Mouse (Mus musculus) midbrain, embryonic 15.5 days (tissue): ENCODE results near the gene Fbrs. TPM values are rescaled to one million over a fixed set of nuclear protein-coding genes. Genes with fewer than 3 reads are reported as not detected.
"Not testable (repeated sequence)": the region's sequence is repeated elsewhere in the genome, so short reads cannot be mapped to it uniquely, and the experiment has no call there.

Source experiments
- ATAC-seq: fragments of 200-750 bp; cut with Nextera tagmentation; replicated peaks from 2 replicates; pipeline ENCODE4 v1.8.0; 2017; ENCODE audit warnings: moderate TSS enrichment
- H3K27ac ChIP-seq: fragments of 300-500 bp; sonication (generic); 2 replicates; pipeline ENCODE4 v1.5.1; 2015; ENCODE audit warnings: mild to moderate bottlenecking, inconsistent platforms
- H3K27me3 ChIP-seq: fragments of 300-500 bp; sonication (generic); replicated peaks from 2 replicates; pipeline ENCODE4 v1.6.1; 2015; ENCODE audit warnings: inconsistent platforms
- H3K36me3 ChIP-seq: fragments of 300-500 bp; sonication (generic); replicated peaks from 2 replicates; pipeline ENCODE4 v1.6.1; 2015; ENCODE audit warnings: inconsistent platforms
- H3K4me1 ChIP-seq: fragments of 300-500 bp; sonication (generic); 2 replicates; pipeline ENCODE4 v1.6.1; 2015; ENCODE audit warnings: inconsistent platforms
- H3K4me2 ChIP-seq: fragments of 300-500 bp; sonication (generic); 2 replicates; pipeline ENCODE4 v1.6.1; 2015; ENCODE audit warnings: inconsistent platforms, mild to moderate bottlenecking, moderate library complexity
- H3K4me3 ChIP-seq: fragments of 300-500 bp; sonication (generic); 2 replicates; pipeline ENCODE4 v1.5.1; 2015; ENCODE audit warnings: mild to moderate bottlenecking, inconsistent platforms
- H3K9ac ChIP-seq: fragments of 300-500 bp; sonication (generic); 2 replicates; pipeline ENCODE4 v1.6.1; 2015; ENCODE audit warnings: mild to moderate bottlenecking, inconsistent platforms
- H3K9me3 ChIP-seq: fragments of 300-500 bp; sonication (generic); 2 replicates; pipeline ENCODE4 v1.6.1; 2016; ENCODE audit warnings: inconsistent platforms
- WGBS: fragments of 180-500 bp; shearing (Covaris S2); methylation state at CpG from one replicate; pipeline ENCODE4 v1.1.7; 2015; ENCODE audit warnings: mixed read lengths; 5-methylcytosine and 5-hydroxymethylcytosine counted together
- polyA plus RNA-seq: library from polyadenylated mRNA; unstranded; fragments of >200 nt; fragmentation: Nextera tagmentation; extraction: Ambion mirVana; gene quantifications from 2 replicates; pipeline ENCODE4 v1.2.1, GENCODE M21; 2015

Gene Fbrs
- polyA plus RNA-seq = 13.8 and 15.9 TPM in 2 replicates

- Histone ChIP-seq H3K9me3 (no peaks in the 10 kb centered on the region), H3K4me1 (peaks cover 28% of the 10 kb centered on the region), H3K27ac (peak within 1 kb of the TSS; percentile 96), H3K27me3 (no peaks in the 10 kb centered on the region), H3K9ac (peak within 1 kb of the TSS; percentile 93), H3K4me3 (peak within 1 kb of the TSS; percentile 86), H3K36me3 (peaks cover 42% of the 10 kb centered on the region), H3K4me2 (peak within 1 kb of the TSS; percentile 94)
- under 1% methylated on average over 61 of the region's 62 CpGs for WGBS
- peak; percentile 86 for ATAC-seq
Measured at GRCm38 (mm10) chr7:127478635-127479317, at the start of gene Fbrs. Gene Fbrs (plus strand): TSS chr7:127479199.

- Histone ChIP-seq H3K4me1 (no peaks in the 10 kb centered on the region), H3K27me3 (no peaks in the 10 kb centered on the region), H3K9ac (no peak overlapping the region), H3K9me3 (no peaks in the 10 kb centered on the region; the same call in 1 of the 2 replicates), H3K4me2 (no peak overlapping the region), H3K36me3 (no peaks in the 10 kb centered on the region), H3K4me3 (no peak overlapping the region), H3K27ac (no peak overlapping the region)
- no peak for ATAC-seq
- 93% methylated on average over 4 of the region's 4 CpGs for WGBS
Measured at GRCm38 (mm10) chr7:127435206-127435605, 43.8 kb upstream of the Fbrs start.

- Histone ChIP-seq H3K4me2 (no peak overlapping the region), H3K9ac (no peak overlapping the region), H3K36me3 (no peaks in the 10 kb centered on the region; the same call in 1 of the 2 replicates), H3K27ac (no peak overlapping the region), H3K4me1 (no peaks in the 10 kb centered on the region), H3K9me3 (no peaks in the 10 kb centered on the region; the same call in 1 of the 2 replicates), H3K27me3 (no peaks in the 10 kb centered on the region), H3K4me3 (no peak overlapping the region)
- ATAC-seq = no peak
- 91% methylated on average over 3 of the region's 3 CpGs for WGBS
Measured at GRCm38 (mm10) chr7:127437724-127438123, 41.3 kb upstream of the Fbrs start.

- peaks cover 14% of the 10 kb centered on the region; the same call in 1 of the 2 replicates for H3K36me3 ChIP-seq
- WGBS = 87% methylated on average over 20 of the region's 20 CpGs
Measured at GRCm38 (mm10) chr7:127443976-127444375, 35.0 kb upstream of the Fbrs start.

GRCm38 (mm10) chr7:127448521-127449300 is 30.3 kb upstream of the Fbrs start, which contains the start of gene Zfp689:
Gene Zfp689 (minus strand): TSS chr7:127449158.
- Histone ChIP-seq H3K9me3 (no peaks in the 10 kb centered on the region), H3K4me1 (peaks cover 45% of the 10 kb centered on the region), H3K27me3 (no peaks in the 10 kb centered on the region), H3K27ac (peak within 1 kb of the TSS; percentile 92), H3K4me3 (peak within 1 kb of the TSS; percentile 67), H3K4me2 (peak within 1 kb of the TSS; percentile 81), H3K36me3 (peaks cover 12% of the 10 kb centered on the region; the same call in 1 of the 2 replicates), H3K9ac (peak within 1 kb of the TSS; percentile 79)
- ATAC-seq = peak; percentile 94
- under 1% methylated on average over 54 of the region's 54 CpGs for WGBS

More at GRCm38 (mm10) chr7:127443976-127444375, 35.0 kb upstream of the Fbrs start:
- H3K27ac ChIP-seq = no peak overlapping the region
- ATAC-seq = no peak
- H3K4me3 ChIP-seq = no peak overlapping the region
- no peak overlapping the region for H3K9ac ChIP-seq
- H3K4me2 ChIP-seq = no peak overlapping the region
- H3K27me3 ChIP-seq = no peaks in the 10 kb centered on the region
- peaks cover 7% of the 10 kb centered on the region for H3K4me1 ChIP-seq
- H3K9me3 ChIP-seq = no peaks in the 10 kb centered on the region

- Histone ChIP-seq H3K4me1 (peaks cover 45% of the 10 kb centered on the region), H3K27me3 (no peaks in the 10 kb centered on the region), H3K9me3 (no peaks in the 10 kb centered on the region), H3K4me3 (peak overlapping the region; percentile 67), H3K36me3 (no peaks in the 10 kb centered on the region; the same call in 1 of the 2 replicates), H3K27ac (peak overlapping the region; percentile 75), H3K9ac (peak overlapping the region; percentile 42), H3K4me2 (peak overlapping the region; percentile 81)
- WGBS = 79% methylated on average over 7 of the region's 7 CpGs
- no peak for ATAC-seq
Measured at GRCm38 (mm10) chr7:127449966-127450365, 29.0 kb upstream of the Fbrs start.

- Histone ChIP-seq H3K9me3 (no peaks in the 10 kb centered on the region), H3K4me1 (peaks cover 38% of the 10 kb centered on the region), H3K27ac (no peak overlapping the region), H3K36me3 (peaks cover 5% of the 10 kb centered on the region; the same call in 1 of the 2 replicates), H3K27me3 (no peaks in the 10 kb centered on the region), H3K9ac (no peak overlapping the region), H3K4me3 (no peak overlapping the region), H3K4me2 (no peak overlapping the region)
- no peak for ATAC-seq
- 94% methylated on average over 2 of the region's 2 CpGs for WGBS
Measured at GRCm38 (mm10) chr7:127453056-127453455, 25.9 kb upstream of the Fbrs start.

GRCm38 (mm10) chr7:127454905-127455304 is 24.1 kb upstream of the Fbrs start:
- Histone ChIP-seq H3K4me3 (no peak overlapping the region), H3K9me3 (no peaks in the 10 kb centered on the region), H3K4me1 (peaks cover 33% of the 10 kb centered on the region), H3K36me3 (peaks cover 9% of the 10 kb centered on the region; the same call in 1 of the 2 replicates), H3K9ac (no peak overlapping the region), H3K27me3 (no peaks in the 10 kb centered on the region), H3K27ac (no peak overlapping the region), H3K4me2 (no peak overlapping the region)
- ATAC-seq = no peak
- 91% methylated on average over 7 of the region's 7 CpGs for WGBS

GRCm38 (mm10) chr7:127458371-127459122 is 20.5 kb upstream of the Fbrs start:
- WGBS = 89% methylated on average over 3 of the region's 3 CpGs
- ATAC-seq, H3K27me3 ChIP-seq, H3K9me3 ChIP-seq, H3K27ac ChIP-seq, H3K4me2 ChIP-seq, H3K4me1 ChIP-seq, H3K9ac ChIP-seq, H3K4me3 ChIP-seq: not testable (repeated sequence)
- peaks cover 16% of the 10 kb centered on the region; the same call in 1 of the 2 replicates for H3K36me3 ChIP-seq

GRCm38 (mm10) chr7:127459311-127459710 is 19.7 kb upstream of the Fbrs start, which contains the start of gene Prr14:
Gene Prr14 (plus strand): TSS chr7:127459611.
- H3K4me3 ChIP-seq, H3K4me1 ChIP-seq, H3K9ac ChIP-seq, ATAC-seq, H3K27ac ChIP-seq, H3K9me3 ChIP-seq, H3K4me2 ChIP-seq, H3K27me3 ChIP-seq: not testable (repeated sequence)
- H3K36me3 ChIP-seq = peaks cover 16% of the 10 kb centered on the region; the same call in 1 of the 2 replicates
- 98% methylated on average over 8 of the region's 8 CpGs for WGBS

GRCm38 (mm10) chr7:127465191-127465590 is 13.8 kb upstream of the Fbrs start:
- Histone ChIP-seq H3K4me1 (peaks cover 12% of the 10 kb centered on the region), H3K9ac (no peak overlapping the region), H3K9me3 (no peaks in the 10 kb centered on the region), H3K36me3 (0 out of 2 replicates have a peak, but pooled peaks cover 5% of the 10 kb centered on the region), H3K27ac (no peak overlapping the region), H3K27me3 (no peaks in the 10 kb centered on the region), H3K4me3 (no peak overlapping the region), H3K4me2 (no peak overlapping the region)
- no peak for ATAC-seq
- WGBS = 92% methylated on average over 3 of the region's 3 CpGs

- 96% methylated on average over 2 of the region's 2 CpGs for WGBS
- not testable (repeated sequence) for ATAC-seq
- H3K4me1 ChIP-seq = peaks cover 12% of the 10 kb centered on the region
Measured at GRCm38 (mm10) chr7:127465670-127466069, 13.3 kb upstream of the Fbrs start.

More at GRCm38 (mm10) chr7:127465670-127466069, 13.3 kb upstream of the Fbrs start:
- H3K4me2 ChIP-seq, H3K27ac ChIP-seq, H3K36me3 ChIP-seq, H3K9me3 ChIP-seq, H3K9ac ChIP-seq, H3K27me3 ChIP-seq, H3K4me3 ChIP-seq: not testable (repeated sequence)
